Mouse (Mus musculus) macrophage (primary cell): ENCODE results near the gene Spg7. TPM values are rescaled to one million over a fixed set of nuclear protein-coding genes. Genes with fewer than 3 reads are reported as not detected.

Source experiments
- H3K27ac ChIP-seq: fragments of 350-480 bp; formaldehyde crosslinking; 2 replicates; pipeline ENCODE4 v1.9.0; 2021
- H3K36me3 ChIP-seq: fragments of 350-480 bp; formaldehyde crosslinking; 2 replicates; pipeline ENCODE4 v1.9.0; 2021; ENCODE audit errors: inconsistent target
- H3K4me3 ChIP-seq: fragments of 350-480 bp; formaldehyde crosslinking; 2 replicates; pipeline ENCODE4 v1.9.0; 2021; ENCODE audit errors: inconsistent target
- H3K79me2 ChIP-seq: fragments of 350-480 bp; formaldehyde crosslinking; 2 replicates; pipeline ENCODE4 v1.9.0; 2021; ENCODE audit errors: inconsistent target
- WGBS: methylation state at CpG from one replicate; pipeline ENCODE4 v1.1.7; 2026; ENCODE audit warnings: inconsistent platforms; ENCODE audit not compliant: missing documents; 5-methylcytosine and 5-hydroxymethylcytosine counted together
- polyA plus RNA-seq: library from polyadenylated mRNA; stranded (reverse); fragments of 250-400 nt; gene quantifications from 3 replicates; pipeline ENCODE4 v1.2.4, GENCODE M21; 2018; ENCODE audit warnings: inconsistent platforms

Gene Spg7
- polyA plus RNA-seq, 1 experiment from 2014 or later, result 39.2 TPM

GRCm38 (mm10) chr8:123046706-123047105, 16.0 kb upstream of the Spg7 start:
- Histone ChIP-seq H3K4me3 (no peak overlapping the region), H3K79me2 (peaks cover 24% of the 10 kb centered on the region), H3K36me3 (no peaks in the 10 kb centered on the region), H3K27ac (no peak overlapping the region)
- 87% methylated on average over 4 of the region's 4 CpGs for WGBS

DNA sequence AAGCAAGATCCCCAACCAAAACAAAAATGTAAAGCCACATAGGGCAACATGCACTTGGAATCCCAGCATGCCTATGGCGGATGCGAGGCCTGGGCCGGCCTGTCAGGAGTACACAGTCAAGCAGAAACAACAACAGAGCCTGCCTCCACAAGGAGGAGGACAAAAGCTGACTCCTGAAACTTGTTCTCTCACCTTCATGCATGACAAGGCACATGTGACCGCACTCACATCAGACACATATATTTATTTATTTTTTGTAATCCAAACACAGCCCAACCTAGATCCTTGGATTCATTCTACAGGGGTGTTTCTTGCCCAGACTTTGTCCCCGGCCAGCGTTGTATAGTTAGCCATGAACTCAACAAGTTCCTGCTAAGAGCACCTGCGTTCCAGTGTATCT, 14.9 kb upstream of the Spg7 start:
- no peak overlapping the region for H3K27ac ChIP-seq
- H3K36me3 ChIP-seq, result no peaks in the 10 kb centered on the region
- 92% methylated on average over 7 of the region's 7 CpGs for WGBS
- H3K79me2 ChIP-seq, result peaks cover 22% of the 10 kb centered on the region
- H3K4me3 ChIP-seq, result no peak overlapping the region

DNA sequence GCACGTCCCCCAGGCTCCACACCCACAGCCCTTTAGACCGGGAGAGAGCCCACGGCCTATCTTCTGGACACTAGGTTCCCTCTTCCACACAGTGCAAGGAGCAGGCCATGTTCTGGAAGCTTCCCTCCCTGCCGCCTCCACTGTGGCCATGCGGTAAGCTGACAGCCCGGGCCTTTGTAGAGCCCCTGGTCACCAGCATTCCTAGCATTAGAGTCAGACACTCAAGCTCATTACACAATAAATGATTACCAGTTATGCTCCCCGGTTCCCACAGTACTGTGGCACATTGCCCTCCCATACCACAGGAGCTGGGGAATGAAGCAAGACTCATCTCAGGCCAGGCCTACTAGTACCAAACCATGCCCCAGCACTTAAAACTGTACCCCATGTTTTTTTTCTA, 14.3 kb upstream of the Spg7 start:
- no peaks in the 10 kb centered on the region for H3K36me3 ChIP-seq
- 85% methylated on average over 7 of the region's 7 CpGs for WGBS
- peaks cover 16% of the 10 kb centered on the region for H3K79me2 ChIP-seq
- H3K4me3 ChIP-seq, result no peak overlapping the region
- no peak overlapping the region for H3K27ac ChIP-seq

DNA sequence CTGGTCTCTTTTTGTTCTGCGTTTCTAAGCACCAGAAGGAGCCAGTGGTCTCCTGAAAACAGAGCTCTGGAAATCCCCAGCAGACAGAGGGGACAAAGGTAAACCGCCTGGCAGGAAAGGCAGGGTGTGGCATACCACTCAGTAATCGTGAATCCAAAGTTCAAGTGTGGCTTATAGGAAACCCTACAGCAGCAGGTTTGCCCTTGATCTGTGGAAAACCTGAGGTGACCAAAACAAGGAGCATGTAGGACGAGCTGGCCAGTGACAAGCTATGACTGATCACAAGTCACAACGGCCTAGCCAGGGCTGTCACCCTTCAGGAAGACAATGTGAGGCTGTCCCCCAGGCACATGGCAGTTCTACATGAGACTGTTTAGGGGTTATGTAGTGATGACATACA, 11.3 kb upstream of the Spg7 start:
- Histone ChIP-seq H3K36me3 (no peaks in the 10 kb centered on the region), H3K79me2 (no peaks in the 10 kb centered on the region), H3K27ac (no peak overlapping the region), H3K4me3 (no peak overlapping the region)
- 74% methylated on average over 5 of the region's 5 CpGs for whole genome bisulfite sequencing

- WGBS, result 96% methylated on average over 4 of the region's 4 CpGs
- H3K4me3 ChIP-seq, result no peak overlapping the region; the same call in 1 of the 2 replicates
- H3K36me3 ChIP-seq, result no peaks in the 10 kb centered on the region
- H3K27ac ChIP-seq, result no peak overlapping the region
- peaks cover 43% of the 10 kb centered on the region for H3K79me2 ChIP-seq
These were observed 1.3 kb downstream of the Spg7 start for GRCm38 (mm10) chr8:123064072-123064471.

DNA sequence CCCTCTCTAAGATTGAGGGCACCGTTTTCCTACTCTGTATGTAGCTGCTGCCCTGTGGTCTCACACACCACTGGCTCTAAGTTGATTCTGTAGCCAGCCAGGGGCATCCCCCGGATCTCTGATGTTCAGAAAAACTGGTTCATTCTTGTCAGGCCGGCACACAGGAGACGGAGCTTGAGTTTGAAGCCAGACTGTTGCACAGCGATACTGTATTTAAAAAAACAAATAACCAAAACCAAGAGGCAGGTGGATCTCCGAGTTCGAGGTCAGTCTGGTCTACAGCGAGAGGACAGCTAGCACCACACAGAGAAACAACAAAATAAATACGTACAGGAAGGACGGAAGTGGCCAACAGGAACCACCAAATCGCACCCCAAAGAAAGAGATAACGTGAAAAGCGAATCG, 2.1 kb downstream of the Spg7 start:
- Histone ChIP-seq H3K4me3 (peak overlapping the region; percentile 63), H3K36me3 (no peaks in the 10 kb centered on the region), H3K79me2 (peaks cover 47% of the 10 kb centered on the region), H3K27ac (peak overlapping the region; percentile 85)
- WGBS, result 0% methylated on average over 14 of the region's 14 CpGs

DNA sequence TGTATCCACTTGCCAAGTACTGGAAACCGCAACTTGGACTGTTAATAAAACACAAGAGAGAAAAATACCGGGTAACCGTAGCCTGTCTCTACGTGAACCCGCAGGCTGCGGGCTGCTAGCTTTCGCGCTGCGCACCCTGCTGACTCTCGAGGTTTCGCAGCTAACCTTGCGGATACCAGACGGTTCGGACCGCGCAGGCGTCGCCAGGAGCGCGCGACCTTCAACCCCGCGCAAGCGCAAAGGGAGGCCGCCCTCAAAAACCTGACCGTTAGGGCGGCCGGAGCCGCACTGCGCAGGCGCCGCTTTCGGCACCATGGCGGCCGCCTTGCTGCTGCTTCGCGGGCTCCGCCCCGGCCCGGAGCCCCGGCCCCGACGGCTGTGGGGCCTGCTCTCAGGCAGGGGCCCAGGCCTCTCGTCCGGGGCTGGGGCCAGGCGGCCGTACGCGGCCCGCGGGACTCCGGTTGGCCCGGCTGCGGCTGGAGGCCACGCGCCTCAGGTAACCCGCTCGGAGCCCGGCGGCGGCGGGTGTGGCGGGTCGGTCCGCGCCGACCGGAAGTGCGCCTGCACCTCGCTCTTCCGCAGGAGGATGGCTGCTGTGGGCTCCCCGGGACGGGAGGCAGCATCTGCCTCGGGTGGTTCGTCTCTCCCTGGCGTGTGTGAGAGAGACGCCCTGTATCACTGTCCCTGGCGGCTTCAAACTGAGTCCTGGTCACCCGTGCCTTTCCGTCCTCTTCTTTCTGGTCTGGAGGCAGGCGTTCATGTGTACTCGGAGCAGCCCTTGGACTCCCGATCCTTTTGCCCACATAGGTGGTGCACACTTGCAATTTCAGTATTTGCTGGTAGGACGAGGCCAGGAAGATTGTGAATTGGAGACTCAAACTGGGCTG, 2.7 kb downstream of the Spg7 start:
- Histone ChIP-seq H3K4me3 (peak overlapping the region; percentile 95), H3K27ac (peak overlapping the region; percentile 85), H3K36me3 (no peaks in the 10 kb centered on the region), H3K79me2 (peaks cover 47% of the 10 kb centered on the region)
- under 1% methylated on average over 72 of the region's 84 CpGs for WGBS

DNA sequence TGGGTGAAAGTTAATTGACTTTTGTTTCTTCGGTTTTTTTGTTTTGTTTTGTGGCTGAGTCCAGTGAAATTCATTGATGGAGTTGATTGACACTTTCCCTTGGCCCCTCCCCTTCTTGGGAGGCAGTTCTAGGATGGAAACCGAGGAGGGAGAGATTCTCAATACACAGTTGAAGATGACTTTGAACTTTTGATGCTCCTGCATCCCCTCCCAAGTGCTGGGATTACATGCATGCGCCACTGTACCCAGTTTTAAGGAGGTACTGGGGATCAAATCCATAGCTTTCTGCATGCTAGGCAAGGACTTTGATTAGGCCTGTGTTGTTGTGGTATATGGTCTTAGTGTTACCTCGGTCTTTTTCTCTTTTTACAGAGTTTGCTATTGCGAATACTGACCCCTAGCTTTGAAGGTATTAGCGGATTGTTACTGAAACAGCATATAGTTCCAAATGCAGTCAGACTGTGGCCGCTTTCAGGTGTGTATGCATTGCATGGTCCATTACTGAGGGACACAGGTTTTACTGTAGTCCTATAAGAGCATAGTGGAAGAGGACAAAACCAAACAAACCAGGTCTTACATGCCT, 3.5 kb downstream of the Spg7 start:
- peaks cover 3% of the 10 kb centered on the region for H3K36me3 ChIP-seq
- H3K4me3 ChIP-seq, result peak overlapping the region; percentile 95
- peaks cover 47% of the 10 kb centered on the region for H3K79me2 ChIP-seq
- WGBS, result 31% methylated on average over 7 of the region's 7 CpGs
- H3K27ac ChIP-seq, result peak overlapping the region; percentile 66

GRCm38 (mm10) chr8:123071176-123071575, 8.4 kb downstream of the Spg7 start:
- Histone ChIP-seq H3K4me3 (no peak overlapping the region), H3K36me3 (peaks cover 38% of the 10 kb centered on the region), H3K79me2 (peaks cover 33% of the 10 kb centered on the region), H3K27ac (no peak overlapping the region)
- WGBS, result 88% methylated on average over 4 of the region's 4 CpGs

DNA sequence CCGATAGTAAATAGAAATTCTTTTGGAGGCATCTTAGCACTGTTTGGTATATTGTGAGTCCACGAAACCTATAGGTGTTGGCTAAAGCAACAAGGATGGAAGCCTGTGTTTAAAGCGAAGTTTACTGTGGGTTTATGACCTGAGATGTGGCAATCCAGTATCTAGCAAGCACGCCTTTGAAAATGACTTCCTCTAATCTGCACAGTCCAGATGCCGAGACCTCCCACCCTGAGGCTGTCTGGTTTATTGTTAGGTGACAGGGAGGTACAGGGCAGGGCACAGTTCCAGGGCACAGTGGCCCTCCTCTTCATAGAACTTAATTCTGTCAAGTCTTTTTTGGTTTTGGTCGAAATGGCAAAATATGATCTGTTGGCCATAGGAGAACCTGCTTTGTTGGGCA, 14.5 kb downstream of the Spg7 start:
- H3K36me3 ChIP-seq, result peaks cover 66% of the 10 kb centered on the region
- H3K79me2 ChIP-seq, result no peaks in the 10 kb centered on the region
- no peak overlapping the region for H3K4me3 ChIP-seq
- no peak overlapping the region for H3K27ac ChIP-seq
- WGBS, result 72% methylated on average over 6 of the region's 6 CpGs

GRCm38 (mm10) chr8:123082993-123083392, 20.3 kb downstream of the Spg7 start:
- 96% methylated on average over 6 of the region's 6 CpGs for WGBS
- Histone ChIP-seq H3K4me3 (no peak overlapping the region), H3K27ac (no peak overlapping the region), H3K79me2 (no peaks in the 10 kb centered on the region), H3K36me3 (peaks cover 78% of the 10 kb centered on the region)

GRCm38 (mm10) chr8:123083610-123084009, 20.9 kb downstream of the Spg7 start:
- no peak overlapping the region for H3K27ac ChIP-seq
- 94% methylated on average over 12 of the region's 12 CpGs for WGBS

GRCm38 (mm10) chr8:123087289-123087688, 24.5 kb downstream of the Spg7 start:
- H3K36me3 ChIP-seq, result peaks cover 78% of the 10 kb centered on the region
- no peaks in the 10 kb centered on the region for H3K79me2 ChIP-seq
- no peak overlapping the region for H3K4me3 ChIP-seq
- H3K27ac ChIP-seq, result no peak overlapping the region
- 93% methylated on average over 9 of the region's 9 CpGs for whole genome bisulfite sequencing

More at GRCm38 (mm10) chr8:123083610-123084009, 20.9 kb downstream of the Spg7 start:
- no peaks in the 10 kb centered on the region for H3K79me2 ChIP-seq
- no peak overlapping the region for H3K4me3 ChIP-seq
- peaks cover 81% of the 10 kb centered on the region for H3K36me3 ChIP-seq

- H3K36me3 ChIP-seq, result peaks cover 29% of the 10 kb centered on the region
- H3K27ac ChIP-seq, result no peak overlapping the region
- no peaks in the 10 kb centered on the region for H3K79me2 ChIP-seq
- H3K4me3 ChIP-seq, result no peak overlapping the region
- 92% methylated on average over 7 of the region's 11 CpGs for WGBS
These were observed 34.5 kb downstream of the Spg7 start for GRCm38 (mm10) chr8:123097216-123097615.
